18 mouse cellular contexts compared by ENCODE assay signal in genomic region chr9:102980420-102980819, GRCm38 (mm10). TPM values are rescaled to one million over a fixed set of nuclear protein-coding genes. Genes with fewer than 3 reads are reported as not detected.
"Had no signal": no experiment of that assay in that cellular context is flagged by ENCODE, and none has a peak within 500 bp of the region (broad histone marks: within the 10 kb centered on the region; RNA-seq: fewer than 3 reads in every experiment).

No protein-coding gene starts in this region.

- H3K27ac ChIP-seq: kidney, embryonic 15.5 days; limb, embryonic 12.5 days; limb, embryonic 15.5 days; midbrain, embryonic 12.5 days; midbrain, embryonic 15.5 days; neural tube, embryonic 13.5 days had no signal

- H3K9me3 ChIP-seq: kidney, embryonic 15.5 days; limb, embryonic 12.5 days; limb, embryonic 15.5 days; midbrain, embryonic 12.5 days; midbrain, embryonic 15.5 days; neural tube, embryonic 13.5 days had no signal

- DNase-seq: kidney, postnatal 10 days; left cerebral cortex, postnatal 4 days; lung, adult 2 months; lung, postnatal 14 days; lung, postnatal 4 days; retina, postnatal 1 day; right cerebral cortex, postnatal 25 days; thymus, adult 2 months; thymus, postnatal 14 days; thymus, postnatal 4 days had no signal

- H3K4me1 ChIP-seq: midbrain, embryonic 15.5 days; neural tube, embryonic 13.5 days had no signal

- H3K36me3 ChIP-seq: kidney, embryonic 15.5 days; limb, embryonic 12.5 days; limb, embryonic 15.5 days; midbrain, embryonic 12.5 days; midbrain, embryonic 15.5 days; neural tube, embryonic 13.5 days had no signal

- H3K4me3 ChIP-seq: kidney, embryonic 15.5 days; limb, embryonic 12.5 days; limb, embryonic 15.5 days; midbrain, embryonic 12.5 days; midbrain, embryonic 15.5 days; neural tube, embryonic 13.5 days had no signal

- H3K4me2 ChIP-seq: kidney, embryonic 15.5 days; limb, embryonic 12.5 days; limb, embryonic 15.5 days; midbrain, embryonic 12.5 days; midbrain, embryonic 15.5 days; neural tube, embryonic 13.5 days had no signal

- H3K9ac ChIP-seq: kidney, embryonic 15.5 days; limb, embryonic 12.5 days; limb, embryonic 15.5 days; midbrain, embryonic 12.5 days; midbrain, embryonic 15.5 days; neural tube, embryonic 13.5 days had no signal

- ATAC-seq: midbrain, embryonic 15.5 days had no signal

- H3K27me3 ChIP-seq: limb, embryonic 15.5 days; midbrain, embryonic 12.5 days; midbrain, embryonic 15.5 days; neural tube, embryonic 13.5 days had no signal

RNA-seq across cellular contexts. Expression of gene Slco2a1, which starts 8.1 kb away (rescaled TPM):
- total RNA-seq: megakaryocyte, adult 5-6 weeks; neutrophil, adult 5-6 weeks had no signal
